Mouse (Mus musculus): ENCODE measurements around the gene Afg1l. TPM values are rescaled to one million over a fixed set of nuclear protein-coding genes. Genes with fewer than 3 reads are reported as not detected.

Afg1l gene
- total and polyA plus RNA-seq, 3 experiments = 22.3 to 31.3 (median 28.6) TPM

GRCm38 (mm10) chr10:42291360-42291759 lies 187.0 kb downstream of the Afg1l start:
- Histone ChIP-seq H3K79me2 (replicated peaks; ENCODE audit: control insufficient read depth, insufficient read depth, low read length) (no peaks in the 10 kb centered on the region), H3K4me1 (ENCODE audit: control insufficient read depth, insufficient read depth, low read length) (no peaks in the 10 kb centered on the region), H3K9ac (ENCODE audit: low read depth, low read length) (no peak overlapping the region), H3K27ac (no peak overlapping the region), H3K27me3 (ENCODE audit: control insufficient read depth, insufficient read depth, low read length) (no peaks in the 10 kb centered on the region), H3K36me3 (ENCODE audit: control insufficient read depth, insufficient read depth, low read length) (no peaks in the 10 kb centered on the region), H3K4me3 (no peak overlapping the region)
- intact Hi-C loops (cut with DNase I) = no loop called here
- TF ChIP-seq POLR2A (IDR thresholded peaks at IDR 0.05; ENCODE audit: insufficient read depth, low read depth, low read length) (no peak), EP300 (IDR thresholded peaks at IDR 0.05; ENCODE audit: insufficient read depth, low read depth, low read length) (peak; percentile 44; the same call in 1 of the 2 replicates), CTCF (IDR thresholded peaks at IDR 0.05) (peak; percentile 72)
- WGBS = 70% methylated on average over 5 of the region's 5 CpGs
- DNase-seq = peak in 1 of 2 experiments; percentile 62

- 77% methylated on average over 1 of the region's 1 CpGs for WGBS
- DNase-seq = no peak
- Histone ChIP-seq H3K4me3 (no peak overlapping the region), H3K4me1 (ENCODE audit: control insufficient read depth, insufficient read depth, low read length) (no peaks in the 10 kb centered on the region), H3K9ac (ENCODE audit: low read depth, low read length) (no peak overlapping the region), H3K27me3 (ENCODE audit: control insufficient read depth, insufficient read depth, low read length) (no peaks in the 10 kb centered on the region), H3K79me2 (replicated peaks; ENCODE audit: control insufficient read depth, insufficient read depth, low read length) (no peaks in the 10 kb centered on the region), H3K36me3 (ENCODE audit: control insufficient read depth, insufficient read depth, low read length) (no peaks in the 10 kb centered on the region), H3K27ac (no peak overlapping the region)
- TF ChIP-seq POLR2A (IDR thresholded peaks at IDR 0.05; ENCODE audit: insufficient read depth, low read depth, low read length) = no peak
- no peak for TF ChIP-seq EP300 (IDR thresholded peaks at IDR 0.05; ENCODE audit: insufficient read depth, low read depth, low read length)
- TF ChIP-seq CTCF (IDR thresholded peaks at IDR 0.05) = no peak
- intact Hi-C loops (cut with DNase I) = no loop called here
Measured at GRCm38 (mm10) chr10:42287666-42288065, 190.7 kb downstream of the Afg1l start.

GRCm38 (mm10) chr10:42278307-42278850 lies 200.0 kb downstream of the Afg1l start:
- intact Hi-C loops (cut with DNase I) = loop anchor here (5.0 kb wide), 3 partner anchors 206 to 466 kb away; no protein-coding TSS in a partner anchor
- 4% methylated on average over 38 of the region's 38 CpGs for WGBS

GRCm38 (mm10) chr10:42277476-42278306 lies 200.7 kb downstream of the Afg1l start:
- Histone ChIP-seq H3K4me1 (ENCODE audit: control insufficient read depth, insufficient read depth, low read length) (peaks cover 2% of the 10 kb centered on the region), H3K4me3 (peak overlapping the region; percentile 90), H3K79me2 (replicated peaks; ENCODE audit: control insufficient read depth, insufficient read depth, low read length) (0 out of 2 replicates have a peak, but pooled peaks cover 3% of the 10 kb centered on the region), H3K9ac (ENCODE audit: low read depth, low read length) (peak overlapping the region; percentile 94), H3K27me3 (ENCODE audit: control insufficient read depth, insufficient read depth, low read length) (no peaks in the 10 kb centered on the region), H3K36me3 (ENCODE audit: control insufficient read depth, insufficient read depth, low read length) (peaks cover 7% of the 10 kb centered on the region), H3K27ac (peak overlapping the region; percentile 100)
- TF ChIP-seq CTCF (IDR thresholded peaks at IDR 0.05) (peak; percentile 17; the same call in 1 of the 2 replicates), POLR2A (IDR thresholded peaks at IDR 0.05; ENCODE audit: insufficient read depth, low read depth, low read length) (peak; percentile 80), EP300 (IDR thresholded peaks at IDR 0.05; ENCODE audit: insufficient read depth, low read depth, low read length) (peak; percentile 58; the same call in 1 of the 2 replicates)
- DNase-seq = peak; percentile 98 to 99
- under 1% methylated on average over 77 of the region's 78 CpGs for WGBS
- intact Hi-C loops (cut with DNase I) = loop anchor here (5.0 kb wide), 3 partner anchors 205 to 465 kb away; no protein-coding TSS in a partner anchor

More at GRCm38 (mm10) chr10:42278307-42278850, 200.0 kb downstream of the Afg1l start:
- Histone ChIP-seq H3K27ac (peak overlapping the region; percentile 100), H3K4me3 (peak overlapping the region; percentile 90), H3K4me1 (ENCODE audit: control insufficient read depth, insufficient read depth, low read length) (peaks cover 2% of the 10 kb centered on the region), H3K27me3 (ENCODE audit: control insufficient read depth, insufficient read depth, low read length) (no peaks in the 10 kb centered on the region), H3K79me2 (replicated peaks; ENCODE audit: control insufficient read depth, insufficient read depth, low read length) (0 out of 2 replicates have a peak, but pooled peaks cover 3% of the 10 kb centered on the region), H3K9ac (ENCODE audit: low read depth, low read length) (peak overlapping the region; percentile 82), H3K36me3 (ENCODE audit: control insufficient read depth, insufficient read depth, low read length) (peaks cover 2% of the 10 kb centered on the region)
- TF ChIP-seq EP300 (IDR thresholded peaks at IDR 0.05; ENCODE audit: insufficient read depth, low read depth, low read length) = 0 out of 2 replicates have a peak, but pooled peaks have one; percentile 0
- no peak for TF ChIP-seq POLR2A (IDR thresholded peaks at IDR 0.05; ENCODE audit: insufficient read depth, low read depth, low read length)
- peak in 1 of 2 experiments; percentile 40 for DNase-seq

- DNase-seq = peak; percentile 94
- H3K79me2 ChIP-seq (replicated peaks; ENCODE audit: control insufficient read depth, insufficient read depth, low read length) = 0 out of 2 replicates have a peak, but pooled peaks cover 3% of the 10 kb centered on the region
- H3K27ac ChIP-seq = peak within 1 kb of the TSS; percentile 100
- peaks cover 6% of the 10 kb centered on the region for H3K4me1 ChIP-seq (ENCODE audit: control insufficient read depth, insufficient read depth, low read length)
- intact Hi-C loops (cut with DNase I) = loop anchor here (1.0 to 5.0 kb wide), 4 partner anchors 204 to 464 kb away; no protein-coding TSS in a partner anchor
- peaks cover 15% of the 10 kb centered on the region for H3K36me3 ChIP-seq (ENCODE audit: control insufficient read depth, insufficient read depth, low read length)
- 1% methylated on average over 74 of the region's 88 CpGs for WGBS
- TF ChIP-seq POLR2A (IDR thresholded peaks at IDR 0.05; ENCODE audit: insufficient read depth, low read depth, low read length) (peak; percentile 90), EP300 (IDR thresholded peaks at IDR 0.05; ENCODE audit: insufficient read depth, low read depth, low read length) (0 out of 2 replicates have a peak, but pooled peaks have one; percentile 4), CTCF (IDR thresholded peaks at IDR 0.05) (no peak)
- peak within 1 kb of the TSS; percentile 90 for H3K4me3 ChIP-seq
- no peaks in the 10 kb centered on the region for H3K27me3 ChIP-seq (ENCODE audit: control insufficient read depth, insufficient read depth, low read length)
- peak within 1 kb of the TSS; percentile 98 for H3K9ac ChIP-seq (ENCODE audit: low read depth, low read length)
Measured at GRCm38 (mm10) chr10:42276507-42277345, 201.6 kb downstream of the Afg1l start, which contains the start of gene Foxo3. TSS of gene Foxo3 (minus strand) at chr10:42276755.

All from heart, adult 2 months (tissue).